9 mouse cellular contexts compared by ENCODE assay signal in genomic region chr5:44284384-44284783, GRCm38 (mm10). TPM values are rescaled to one million over a fixed set of nuclear protein-coding genes. Genes with fewer than 3 reads are reported as not detected.
DNase-seq lines count a peak whose midpoint lies in the region; ATAC-seq and TF ChIP-seq lines count a peak whose summit lies in the region.
"Had no signal": no experiment of that assay in that cellular context is flagged by ENCODE, and none has a peak within 500 bp of the region (broad histone marks: within the 10 kb centered on the region; RNA-seq: fewer than 3 reads in every experiment).

No protein-coding gene starts in this region.

- no peak overlapping the region for H3K4me2 ChIP-seq in limb, embryonic 13.5 days (replicated peaks)
- H3K4me2 ChIP-seq in neural tube, embryonic 11.5 days (ENCODE audit: low read depth), result no peak overlapping the region
- H3K4me2 ChIP-seq: embryonic facial prominence, embryonic 12.5 days had no signal

- no peaks in the 10 kb centered on the region for H3K4me1 ChIP-seq in limb, embryonic 13.5 days
- H3K4me1 ChIP-seq in neural tube, embryonic 11.5 days (ENCODE audit: control insufficient read depth, insufficient read depth, low read length), result no peaks in the 10 kb centered on the region
- H3K4me1 ChIP-seq in testis, adult 2 months (ENCODE audit: control insufficient read depth, insufficient read depth, low read length), result no peaks in the 10 kb centered on the region
- H3K4me1 ChIP-seq: embryonic facial prominence, embryonic 12.5 days had no signal

- DNase-seq in 3134 (ENCODE audit: extremely low read depth, insufficient read length, low spot score) (peak; percentile 14), ZHBTc4 (ENCODE audit: low read depth, low spot score) (peak; percentile 77)
- DNase-seq in gastrocnemius, postnatal 14 days, result peak; percentile 51
- peak; percentile 85 for DNase-seq in kidney, adult 9 months
- peak; percentile 86 for DNase-seq in neural tube, embryonic 11.5 days (ENCODE audit: low spot score)

- no peak overlapping the region for H3K4me3 ChIP-seq in limb, embryonic 13.5 days
- H3K4me3 ChIP-seq in neural tube, embryonic 11.5 days (ENCODE audit: low read depth, low read length), result no peak overlapping the region
- no peak overlapping the region for H3K4me3 ChIP-seq in testis, adult 2 months (ENCODE audit: control insufficient read depth, low read depth, low read length)
- H3K4me3 ChIP-seq: embryonic facial prominence, embryonic 12.5 days had no signal

- no peaks in the 10 kb centered on the region for H3K9me3 ChIP-seq in limb, embryonic 13.5 days
- no peaks in the 10 kb centered on the region for H3K9me3 ChIP-seq in neural tube, embryonic 11.5 days (ENCODE audit: control insufficient read depth, low read length)
- H3K9me3 ChIP-seq: embryonic facial prominence, embryonic 12.5 days had no signal

- no peak for TF ChIP-seq POLR2A in testis, adult 2 months (IDR thresholded peaks at IDR 0.05; ENCODE audit: control insufficient read depth, low read depth, low read length)

- 12% methylated on average over 5 of the region's 5 CpGs for WGBS in limb, embryonic 13.5 days
- 11% methylated on average over 5 of the region's 5 CpGs for WGBS in neural tube, embryonic 11.5 days

- H3K27ac ChIP-seq in limb, embryonic 13.5 days, result no peak overlapping the region
- H3K27ac ChIP-seq in neural tube, embryonic 11.5 days (ENCODE audit: low read depth, low read length), result no peak overlapping the region
- H3K27ac ChIP-seq in testis, adult 2 months (ENCODE audit: control insufficient read depth, insufficient read depth, low read depth, low read length), result no peak overlapping the region
- H3K27ac ChIP-seq: embryonic facial prominence, embryonic 12.5 days had no signal

- H3K27me3 ChIP-seq in limb, embryonic 13.5 days, result no peaks in the 10 kb centered on the region
- no peaks in the 10 kb centered on the region for H3K27me3 ChIP-seq in neural tube, embryonic 11.5 days (ENCODE audit: control insufficient read depth, insufficient read depth, low read length)
- H3K27me3 ChIP-seq in testis, adult 2 months (ENCODE audit: control insufficient read depth, insufficient read depth, low read length), result no peaks in the 10 kb centered on the region
- H3K27me3 ChIP-seq: embryonic facial prominence, embryonic 12.5 days had no signal

- ATAC-seq in common myeloid progenitor, adult 5-6 weeks (replicated peaks; ENCODE audit: low read depth, poor library complexity, severe bottlenecking), result peak; percentile 95
- ATAC-seq in limb, embryonic 13.5 days (ENCODE audit: low FRiP score, low read depth), result peak; percentile 48
- ATAC-seq in neural tube, embryonic 11.5 days (ENCODE audit: insufficient read depth, low FRiP score, low TSS enrichment), result peak; percentile 48; the same call in 1 of the 2 replicates

- intact Hi-C loops in gastrocnemius, postnatal 14 days (cut with DNase I; ENCODE audit: low total_unique reads), result loop anchor here (5.0 kb wide), 1 partner anchor 1118 kb away; no protein-coding TSS in a partner anchor

- no peaks in the 10 kb centered on the region for H3K36me3 ChIP-seq in limb, embryonic 13.5 days
- H3K36me3 ChIP-seq in neural tube, embryonic 11.5 days (ENCODE audit: control insufficient read depth, insufficient read depth, low read length), result no peaks in the 10 kb centered on the region
- no peaks in the 10 kb centered on the region for H3K36me3 ChIP-seq in testis, adult 2 months (ENCODE audit: control insufficient read depth, insufficient read depth, low read length)
- H3K36me3 ChIP-seq: embryonic facial prominence, embryonic 12.5 days had no signal

- no peak overlapping the region for H3K9ac ChIP-seq in limb, embryonic 13.5 days
- no peak overlapping the region for H3K9ac ChIP-seq in neural tube, embryonic 11.5 days (ENCODE audit: low read length)
- H3K9ac ChIP-seq: embryonic facial prominence, embryonic 12.5 days had no signal

- peak; percentile 77; the same call in 1 of the 2 replicates for TF ChIP-seq CTCF in testis, adult 2 months (IDR thresholded peaks at IDR 0.05; ENCODE audit: control insufficient read depth, insufficient read depth, insufficient replicate concordance, low read depth, low read length)

RNA-seq across cellular contexts. Expression of gene Tapt1, which starts 58.0 kb away (rescaled TPM):
- 91.6 and 105 TPM in 2 replicates for total RNA-seq in common myeloid progenitor, adult 5-6 weeks (2017)
- 10 to 100 TPM; 25.4 to 27.7 TPM for total RNA-seq in gastrocnemius, postnatal 14 days (2021)
- polyA plus RNA-seq in limb, embryonic 13.5 days (2015; fragmentation: Nextera tagmentation; extraction: Ambion mirVana), result 32.2 and 33.4 TPM in 2 replicates
- 31.2 and 35.0 TPM in 2 replicates for polyA plus RNA-seq in neural tube, embryonic 11.5 days (2014; fragmentation: Nextera tagmentation; extraction: Ambion mirVana)
- 21.5 and 29.4 TPM in 2 replicates for polyA plus RNA-seq in testis, adult 2 months (2012; rRNA removed)

Comparison
In these comparisons a context has a peak if more than half of its experiments do, and no peak if none do; other contexts are left out.
1. DNase-seq: peak in every context shown above with its lines; median percentile 86 in neural tube, embryonic 11.5 days; 85 in kidney, adult 9 months; 77 in ZHBTc4; 51 in gastrocnemius, postnatal 14 days; 14 in 3134.